Mouse (Mus musculus): ENCODE data around the gene Klf12.

Klf12 gene

GRCm38 (mm10) chr14:100235746-100236145 lies 48.7 kb downstream of the Klf12 start:
- in situ Hi-C loops (cut with MboI, MseI), result no loop called here

- in situ Hi-C loops (cut with MboI, MseI), result no loop called here
These were observed 53.1 kb downstream of the Klf12 start for GRCm38 (mm10) chr14:100231384-100231783.

- in situ Hi-C loops (cut with MboI, MseI), result no loop called here
These were observed 56.4 kb downstream of the Klf12 start for GRCm38 (mm10) chr14:100228120-100228519.

- in situ Hi-C loops (cut with MboI, MseI), result no loop called here
These were observed 56.8 kb downstream of the Klf12 start for GRCm38 (mm10) chr14:100227717-100228116.

GRCm38 (mm10) chr14:100224151-100224550 lies 60.3 kb downstream of the Klf12 start:
- in situ Hi-C loops (cut with MboI, MseI), result no loop called here

GRCm38 (mm10) chr14:100222260-100222659 lies 62.2 kb downstream of the Klf12 start:
- in situ Hi-C loops (cut with MboI, MseI), result no loop called here

GRCm38 (mm10) chr14:100215213-100215785 lies 69.2 kb downstream of the Klf12 start:
- in situ Hi-C loops (cut with MboI, MseI), result no loop called here

GRCm38 (mm10) chr14:100213066-100213465 lies 71.4 kb downstream of the Klf12 start:
- in situ Hi-C loops (cut with MboI, MseI), result no loop called here

- in situ Hi-C loops (cut with MboI, MseI), result no loop called here
These were observed 72.7 kb downstream of the Klf12 start for GRCm38 (mm10) chr14:100211826-100212117.

- in situ Hi-C loops (cut with MboI, MseI), result no loop called here
These were observed 73.2 kb downstream of the Klf12 start for GRCm38 (mm10) chr14:100211036-100211825.

GRCm38 (mm10) chr14:100209814-100210419 lies 74.6 kb downstream of the Klf12 start:
- in situ Hi-C loops (cut with MboI, MseI), result no loop called here

GRCm38 (mm10) chr14:100207081-100207480 lies 77.4 kb downstream of the Klf12 start:
- in situ Hi-C loops (cut with MboI, MseI), result no loop called here

GRCm38 (mm10) chr14:100206207-100206606 lies 78.3 kb downstream of the Klf12 start:
- in situ Hi-C loops (cut with MboI, MseI), result no loop called here

- in situ Hi-C loops (cut with MboI, MseI), result no loop called here
These were observed 84.3 kb downstream of the Klf12 start for GRCm38 (mm10) chr14:100200058-100200688.

GRCm38 (mm10) chr14:100198636-100199035 lies 85.8 kb downstream of the Klf12 start:
- in situ Hi-C loops (cut with MboI, MseI), result no loop called here

GRCm38 (mm10) chr14:100197199-100197598 lies 87.3 kb downstream of the Klf12 start:
- in situ Hi-C loops (cut with MboI, MseI), result no loop called here

- in situ Hi-C loops (cut with MboI, MseI), result no loop called here
These were observed 94.8 kb downstream of the Klf12 start for GRCm38 (mm10) chr14:100189490-100190197.

- in situ Hi-C loops (cut with MboI, MseI), result no loop called here
These were observed 97.1 kb downstream of the Klf12 start for GRCm38 (mm10) chr14:100187372-100187771.

- in situ Hi-C loops (cut with MboI, MseI), result no loop called here
These were observed 106.7 kb downstream of the Klf12 start for GRCm38 (mm10) chr14:100177796-100178195.

GRCm38 (mm10) chr14:100165075-100165474 lies 119.4 kb downstream of the Klf12 start:
- in situ Hi-C loops (cut with MboI, MseI), result no loop called here

GRCm38 (mm10) chr14:100156639-100157038 lies 127.8 kb downstream of the Klf12 start:
- in situ Hi-C loops (cut with MboI, MseI), result no loop called here

GRCm38 (mm10) chr14:100147666-100148065 lies 136.8 kb downstream of the Klf12 start:
- in situ Hi-C loops (cut with MboI, MseI), result no loop called here
